Mouse (Mus musculus): ENCODE results near the gene Plekha1. TPM values are rescaled to one million over a fixed set of nuclear protein-coding genes. Genes with fewer than 3 reads are reported as not detected.

Gene Plekha1
- polyA plus RNA-seq, 1 experiment from 2014 or later = 57.9 TPM

DNA sequence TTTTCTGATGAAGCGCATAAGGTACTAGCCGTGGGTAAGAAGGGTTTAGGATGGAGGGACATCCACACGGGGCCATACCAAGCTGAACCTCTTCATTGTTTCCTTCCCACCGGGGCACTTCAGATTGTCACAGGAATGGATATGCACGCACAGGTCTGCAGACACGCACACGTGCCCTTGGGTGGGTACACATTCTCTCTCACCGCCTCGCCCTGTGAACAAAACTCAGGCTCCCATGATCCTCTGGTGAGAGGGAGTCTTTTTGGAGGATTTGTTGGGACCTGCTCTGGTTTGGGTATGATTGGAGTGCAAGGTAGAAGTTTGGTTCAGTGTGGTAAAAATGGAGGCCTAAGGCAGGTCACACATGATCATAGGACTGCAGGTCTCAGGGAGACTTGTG, 67.4 kb downstream of the Plekha1 start:
- H3K4me3 ChIP-seq (replicated peaks) = no peak overlapping the region
- H3K4me2 ChIP-seq = no peak overlapping the region
- 87% methylated on average over 9 of the region's 9 CpGs for WGBS
- H3K27ac ChIP-seq (replicated peaks) = no peak overlapping the region
- no peaks in the 10 kb centered on the region for H3K36me3 ChIP-seq
- H3K9ac ChIP-seq (replicated peaks) = no peak overlapping the region
- ATAC-seq (ENCODE audit: low FRiP score) = no peak
- peaks cover 52% of the 10 kb centered on the region for H3K27me3 ChIP-seq (replicated peaks)
- no peaks in the 10 kb centered on the region for H3K9me3 ChIP-seq (replicated peaks)
- H3K4me1 ChIP-seq = peaks cover 26% of the 10 kb centered on the region

GRCm38 (mm10) chr7:130934654-130935053, 69.1 kb downstream of the Plekha1 start:
- Histone ChIP-seq H3K27me3 (replicated peaks) (peaks cover 64% of the 10 kb centered on the region), H3K9ac (replicated peaks) (no peak overlapping the region), H3K36me3 (no peaks in the 10 kb centered on the region), H3K4me1 (peaks cover 26% of the 10 kb centered on the region), H3K4me3 (replicated peaks) (no peak overlapping the region), H3K27ac (replicated peaks) (no peak overlapping the region), H3K4me2 (no peak overlapping the region), H3K9me3 (replicated peaks) (no peaks in the 10 kb centered on the region)
- 85% methylated on average over 4 of the region's 4 CpGs for WGBS
- no peak for ATAC-seq (ENCODE audit: low FRiP score)

- ATAC-seq (ENCODE audit: low FRiP score) = no peak
- H3K36me3 ChIP-seq = no peaks in the 10 kb centered on the region
- H3K27me3 ChIP-seq (replicated peaks) = peaks cover 64% of the 10 kb centered on the region
- peaks cover 26% of the 10 kb centered on the region for H3K4me1 ChIP-seq
- peak overlapping the region; percentile 47 for H3K4me3 ChIP-seq (replicated peaks)
- H3K4me2 ChIP-seq = peak overlapping the region; percentile 73
- 14% methylated on average over 16 of the region's 16 CpGs for WGBS
- no peak overlapping the region for H3K9ac ChIP-seq (replicated peaks)
- H3K9me3 ChIP-seq (replicated peaks) = no peaks in the 10 kb centered on the region
- no peak overlapping the region for H3K27ac ChIP-seq (replicated peaks)
These were observed 69.9 kb downstream of the Plekha1 start for GRCm38 (mm10) chr7:130935421-130935792.

- H3K27ac ChIP-seq (replicated peaks) = no peak within 1 kb of the TSS
- peak; percentile 80; the same call in 1 of the 2 replicates for ATAC-seq (ENCODE audit: low FRiP score)
- peaks cover 64% of the 10 kb centered on the region for H3K27me3 ChIP-seq (replicated peaks)
- H3K36me3 ChIP-seq = no peaks in the 10 kb centered on the region
- H3K4me2 ChIP-seq = peak within 1 kb of the TSS; percentile 73
- H3K4me1 ChIP-seq = peaks cover 26% of the 10 kb centered on the region
- H3K9ac ChIP-seq (replicated peaks) = peak within 1 kb of the TSS; percentile 41
- WGBS = 1% methylated on average over 63 of the region's 70 CpGs
- no peaks in the 10 kb centered on the region for H3K9me3 ChIP-seq (replicated peaks)
- H3K4me3 ChIP-seq (replicated peaks) = peak within 1 kb of the TSS; percentile 47
These were observed 70.4 kb downstream of the Plekha1 start, which contains the start of gene Htra1 for GRCm38 (mm10) chr7:130935793-130936471. Gene Htra1 (plus strand): TSS chr7:130936111.

DNA sequence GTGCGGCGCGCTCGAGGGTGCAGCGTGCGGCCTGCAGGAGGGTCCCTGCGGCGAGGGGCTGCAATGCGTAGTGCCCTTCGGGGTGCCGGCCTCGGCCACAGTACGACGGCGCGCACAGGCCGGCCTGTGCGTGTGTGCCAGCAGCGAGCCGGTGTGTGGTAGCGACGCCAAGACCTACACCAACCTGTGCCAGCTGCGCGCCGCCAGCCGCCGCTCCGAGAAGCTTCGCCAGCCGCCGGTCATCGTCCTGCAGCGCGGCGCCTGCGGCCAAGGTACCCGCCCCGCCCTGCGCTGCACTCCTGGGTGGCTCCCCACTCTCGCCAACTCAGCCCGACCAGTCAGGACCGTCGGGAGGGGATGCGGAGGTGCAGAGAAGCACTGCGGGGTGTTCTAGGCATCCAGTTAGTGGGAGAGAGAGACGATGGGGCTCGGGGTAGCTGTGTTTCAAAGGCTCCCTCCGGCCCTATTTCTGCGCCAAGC, 71.0 kb downstream of the Plekha1 start:
- H3K9ac ChIP-seq (replicated peaks) = peak overlapping the region; percentile 41
- no peaks in the 10 kb centered on the region for H3K36me3 ChIP-seq
- ATAC-seq (ENCODE audit: low FRiP score) = no peak; the same call in 1 of the 2 replicates
- under 1% methylated on average over 49 of the region's 49 CpGs for WGBS
- H3K4me1 ChIP-seq = peaks cover 26% of the 10 kb centered on the region
- no peaks in the 10 kb centered on the region for H3K9me3 ChIP-seq (replicated peaks)
- H3K4me3 ChIP-seq (replicated peaks) = peak overlapping the region; percentile 47
- no peak overlapping the region for H3K27ac ChIP-seq (replicated peaks)
- peak overlapping the region; percentile 73 for H3K4me2 ChIP-seq
- peaks cover 64% of the 10 kb centered on the region for H3K27me3 ChIP-seq (replicated peaks)

- H3K4me2 ChIP-seq = peak overlapping the region; percentile 73
- no peak overlapping the region for H3K27ac ChIP-seq (replicated peaks)
- 35% methylated on average over 12 of the region's 12 CpGs for WGBS
- no peaks in the 10 kb centered on the region for H3K9me3 ChIP-seq (replicated peaks)
- H3K4me1 ChIP-seq = peaks cover 26% of the 10 kb centered on the region
- ATAC-seq (ENCODE audit: low FRiP score) = no peak
- peaks cover 64% of the 10 kb centered on the region for H3K27me3 ChIP-seq (replicated peaks)
- H3K4me3 ChIP-seq (replicated peaks) = peak overlapping the region; percentile 47
- no peak overlapping the region for H3K9ac ChIP-seq (replicated peaks)
- no peaks in the 10 kb centered on the region for H3K36me3 ChIP-seq
These were observed 71.8 kb downstream of the Plekha1 start for GRCm38 (mm10) chr7:130937266-130937841.

GRCm38 (mm10) chr7:130938005-130938404, 72.4 kb downstream of the Plekha1 start:
- Histone ChIP-seq H3K4me1 (peaks cover 26% of the 10 kb centered on the region), H3K9me3 (replicated peaks) (no peaks in the 10 kb centered on the region), H3K27ac (replicated peaks) (no peak overlapping the region), H3K4me3 (replicated peaks) (no peak overlapping the region), H3K27me3 (replicated peaks) (peaks cover 61% of the 10 kb centered on the region), H3K9ac (replicated peaks) (no peak overlapping the region), H3K4me2 (no peak overlapping the region), H3K36me3 (no peaks in the 10 kb centered on the region)
- WGBS = 69% methylated on average over 4 of the region's 4 CpGs
- ATAC-seq (ENCODE audit: low FRiP score) = no peak

GRCm38 (mm10) chr7:130938896-130939295, 73.3 kb downstream of the Plekha1 start:
- Histone ChIP-seq H3K9me3 (replicated peaks) (no peaks in the 10 kb centered on the region), H3K4me1 (peaks cover 26% of the 10 kb centered on the region), H3K4me2 (no peak overlapping the region), H3K4me3 (replicated peaks) (no peak overlapping the region), H3K36me3 (no peaks in the 10 kb centered on the region), H3K27me3 (replicated peaks) (peaks cover 52% of the 10 kb centered on the region), H3K9ac (replicated peaks) (no peak overlapping the region), H3K27ac (replicated peaks) (no peak overlapping the region)
- 92% methylated on average over 8 of the region's 8 CpGs for WGBS
- ATAC-seq (ENCODE audit: low FRiP score) = no peak

DNA sequence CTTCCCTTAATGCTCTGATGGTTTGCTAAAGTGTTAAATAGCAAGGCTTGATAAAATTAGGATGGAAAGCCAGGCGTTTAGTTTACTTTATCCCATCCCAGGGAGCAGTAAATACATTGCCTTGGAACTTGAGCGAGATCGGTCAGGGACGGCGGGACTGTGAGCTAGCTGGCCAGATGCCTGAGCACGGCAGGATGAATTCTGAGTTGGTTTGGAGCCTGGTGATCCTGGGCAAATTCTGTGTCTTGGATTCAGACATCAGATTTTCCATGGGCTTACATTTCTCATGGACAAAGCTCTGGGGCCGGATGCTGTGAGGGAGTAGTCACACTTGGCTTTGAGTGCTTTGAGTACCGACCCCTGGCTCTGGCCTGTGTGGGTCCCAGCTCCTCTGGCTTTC, 75.2 kb downstream of the Plekha1 start:
- WGBS = 70% methylated on average over 8 of the region's 8 CpGs

DNA sequence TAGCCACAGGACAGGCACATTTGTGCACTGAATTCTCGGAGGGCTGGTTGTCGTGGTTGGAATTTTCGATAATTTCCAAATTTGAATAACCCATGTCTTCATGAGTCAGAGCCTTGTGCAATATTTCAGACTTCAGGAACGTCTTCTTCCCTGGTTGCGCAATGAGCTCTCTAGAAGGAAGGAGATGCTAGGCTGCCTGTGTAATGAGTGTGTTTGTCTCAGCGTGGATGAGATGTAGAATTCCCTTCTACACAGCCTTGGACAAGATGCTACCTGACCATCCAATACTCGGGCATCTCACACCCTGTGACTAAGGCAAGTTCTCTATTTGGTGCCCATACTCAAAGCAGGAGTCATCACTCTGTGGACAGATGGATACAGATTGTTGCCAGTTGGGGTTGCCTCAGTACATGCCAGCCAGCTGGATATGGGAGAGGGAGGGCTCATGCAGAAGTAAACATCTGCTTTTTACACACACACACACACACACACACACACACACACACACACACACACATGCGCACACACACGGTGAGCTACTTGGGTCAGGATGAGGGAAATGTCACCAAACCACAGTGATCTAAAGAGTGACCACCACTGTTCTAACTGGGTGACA, 77.8 kb downstream of the Plekha1 start:
- H3K36me3 ChIP-seq = no peaks in the 10 kb centered on the region
- no peak overlapping the region for H3K4me2 ChIP-seq
- no peaks in the 10 kb centered on the region; the same call in 1 of the 2 replicates for H3K4me1 ChIP-seq
- no peak overlapping the region for H3K4me3 ChIP-seq (replicated peaks)
- peaks cover 7% of the 10 kb centered on the region for H3K27me3 ChIP-seq (replicated peaks)
- 90% methylated on average over 9 of the region's 9 CpGs for WGBS
- no peak for ATAC-seq (ENCODE audit: low FRiP score)
- H3K9ac ChIP-seq (replicated peaks) = no peak overlapping the region
- no peak overlapping the region for H3K27ac ChIP-seq (replicated peaks)
- no peaks in the 10 kb centered on the region for H3K9me3 ChIP-seq (replicated peaks)

More for the DNA sequence above, 75.2 kb downstream of the Plekha1 start:
- Histone ChIP-seq H3K4me1 (peaks cover 16% of the 10 kb centered on the region), H3K9me3 (replicated peaks) (no peaks in the 10 kb centered on the region), H3K27me3 (replicated peaks) (peaks cover 34% of the 10 kb centered on the region), H3K27ac (replicated peaks) (no peak overlapping the region), H3K36me3 (no peaks in the 10 kb centered on the region), H3K4me2 (no peak overlapping the region), H3K4me3 (replicated peaks) (no peak overlapping the region), H3K9ac (replicated peaks) (no peak overlapping the region)
- ATAC-seq (ENCODE audit: low FRiP score) = no peak

DNA sequence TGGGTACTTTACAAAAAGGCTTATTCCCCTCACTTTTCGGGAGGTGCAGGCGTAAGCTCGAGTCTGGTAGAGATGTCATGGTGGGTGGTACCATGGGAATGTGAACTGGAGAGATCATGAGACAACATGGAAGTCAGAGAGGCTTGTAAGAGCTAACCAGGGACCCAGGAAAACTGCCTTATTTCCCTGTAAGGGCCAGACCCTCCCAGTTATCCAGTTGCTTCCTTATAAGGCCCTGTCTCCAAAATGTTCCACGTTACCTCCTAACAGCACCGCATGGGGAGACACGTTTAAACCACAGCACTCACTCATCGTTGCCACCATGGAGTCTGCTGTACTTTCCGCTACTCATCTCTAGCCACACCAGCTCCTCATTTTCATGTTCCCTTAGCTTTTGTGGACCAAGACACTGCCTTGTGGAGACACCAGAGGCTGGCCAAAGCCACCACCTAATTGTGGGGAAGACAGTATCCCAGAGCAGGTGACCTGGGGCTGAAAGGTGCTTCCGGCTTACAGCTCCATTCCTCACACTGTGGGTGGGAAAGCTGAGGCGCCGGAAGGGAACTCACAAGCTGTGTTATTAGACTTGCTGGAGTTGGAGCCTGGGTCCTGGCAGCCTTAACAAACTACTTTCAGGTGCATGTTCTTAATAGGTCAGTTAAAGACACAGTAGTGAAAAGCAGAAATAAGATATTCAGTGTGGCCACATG, 79.4 kb downstream of the Plekha1 start:
- no peak for ATAC-seq (ENCODE audit: low FRiP score)
- H3K36me3 ChIP-seq = no peaks in the 10 kb centered on the region
- peaks cover 5% of the 10 kb centered on the region for H3K4me1 ChIP-seq
- H3K9ac ChIP-seq (replicated peaks) = no peak overlapping the region
- no peaks in the 10 kb centered on the region for H3K27me3 ChIP-seq (replicated peaks)
- H3K4me3 ChIP-seq (replicated peaks) = no peak overlapping the region
- H3K9me3 ChIP-seq (replicated peaks) = no peaks in the 10 kb centered on the region
- no peak overlapping the region for H3K4me2 ChIP-seq
- WGBS = 89% methylated on average over 11 of the region's 11 CpGs
- no peak overlapping the region for H3K27ac ChIP-seq (replicated peaks)

All from neural tube, embryonic 15.5 days (tissue).